Mouse (Mus musculus) small intestine, adult 2 months (tissue): ENCODE measurements around the gene Nop14.

ENCODE experiments used
- CTCF ChIP-seq: fragments of 200-500 bp; IDR thresholded peaks from 2 replicates; pipeline ENCODE4 v1.5.1; 2012; ENCODE audit warnings: low read depth, mild to moderate bottlenecking, control low read depth, inconsistent platforms, low read length, moderate library complexity, mixed read lengths; ENCODE audit not compliant: insufficient replicate concordance, insufficient read length; ENCODE audit errors: extremely low read depth
- POLR2A ChIP-seq: fragments of 200-500 bp; IDR thresholded peaks from 2 replicates; pipeline ENCODE4 v1.6.1; 2012; ENCODE audit warnings: low read depth, mild to moderate bottlenecking, control low read depth, inconsistent platforms, low read length, moderate library complexity

- TF ChIP-seq POLR2A = no peak
- TF ChIP-seq CTCF = no peak
These were observed 713 bp upstream of the Nop14 start for GRCm38 (mm10) chr5:34660591-34661130.
